Mouse (Mus musculus) midbrain, embryonic 16.5 days (tissue): ENCODE measurements around the gene Shf. TPM values are rescaled to one million over a fixed set of nuclear protein-coding genes. Genes with fewer than 3 reads are reported as not detected.

Source experiments
- ATAC-seq: fragments of 200-750 bp; cut with Nextera tagmentation; 2 replicates; pipeline ENCODE4 v1.8.0; 2017; ENCODE audit warnings: moderate TSS enrichment
- H3K27ac ChIP-seq: fragments of 300-500 bp; sonication (generic); 2 replicates; pipeline ENCODE4 v1.5.1; 2014; ENCODE audit warnings: mild to moderate bottlenecking, low read length, mixed read lengths
- H3K27me3 ChIP-seq: fragments of 300-500 bp; sonication (generic); 2 replicates; pipeline ENCODE4 v1.6.1; 2014; ENCODE audit warnings: low read depth, low read length, mixed read lengths; ENCODE audit not compliant: control insufficient read depth, insufficient read depth
- H3K36me3 ChIP-seq: fragments of 300-500 bp; sonication (generic); 2 replicates; pipeline ENCODE4 v1.6.1; 2014; ENCODE audit warnings: mild to moderate bottlenecking, low read length, moderate library complexity, mixed read lengths; ENCODE audit not compliant: control insufficient read depth, insufficient read depth
- H3K4me1 ChIP-seq: fragments of 300-500 bp; sonication (generic); 2 replicates; pipeline ENCODE4 v1.6.1; 2014; ENCODE audit warnings: mild to moderate bottlenecking, low read length, mixed read lengths; ENCODE audit not compliant: control insufficient read depth, insufficient read depth
- H3K4me2 ChIP-seq: fragments of 300-500 bp; sonication (generic); 2 replicates; pipeline ENCODE4 v1.6.1; 2014; ENCODE audit warnings: mild to moderate bottlenecking, low read length, mixed read lengths
- H3K4me3 ChIP-seq: fragments of 300-500 bp; sonication (generic); 2 replicates; pipeline ENCODE4 v1.5.1; 2014; ENCODE audit warnings: low read depth, mild to moderate bottlenecking, low read length, moderate library complexity, mixed read lengths
- H3K9ac ChIP-seq: fragments of 300-500 bp; sonication (generic); 2 replicates; pipeline ENCODE4 v1.6.1; 2014; ENCODE audit warnings: low read depth, low read length, mixed read lengths
- H3K9me3 ChIP-seq: fragments of 300-500 bp; sonication (generic); replicated peaks from 2 replicates; pipeline ENCODE4 v1.6.1; 2014; ENCODE audit warnings: mild to moderate bottlenecking, low read length, mixed read lengths; ENCODE audit not compliant: control insufficient read depth, poor library complexity, severe bottlenecking
- WGBS: fragments of 180-500 bp; shearing (Covaris S2); extraction: QIAGEN DNeasy Blood & Tissue Kit; methylation state at CpG from one replicate; pipeline ENCODE4 v1.1.7; 2014; 5-methylcytosine and 5-hydroxymethylcytosine counted together
- polyA plus RNA-seq: library from polyadenylated mRNA; unstranded; fragments of >200 nt; fragmentation: Nextera tagmentation; extraction: Ambion mirVana; gene quantifications from 2 replicates; pipeline ENCODE4 v1.2.1, GENCODE M21; 2015

Gene Shf
- polyA plus RNA-seq, 1 experiment from 2014 or later = 9.5 TPM

DNA sequence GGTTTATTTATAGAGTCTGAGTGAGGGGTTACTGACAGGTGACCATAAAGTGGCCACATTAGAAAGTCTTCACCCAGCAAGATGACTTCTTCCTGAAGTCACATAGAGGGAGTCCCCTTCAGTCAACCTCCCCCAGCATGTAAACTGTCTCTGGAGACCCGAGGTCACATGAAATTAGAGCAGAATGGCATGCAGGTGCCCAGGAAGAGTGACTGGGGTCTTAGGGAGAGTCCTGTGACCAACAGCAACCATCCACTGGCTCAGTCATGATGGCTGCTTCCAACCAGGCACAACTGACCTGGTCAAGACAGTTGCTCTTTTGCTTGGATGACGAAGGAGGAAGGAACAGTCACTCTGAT, 10.3 kb upstream of the Shf start:
- no peak for ATAC-seq
- Histone ChIP-seq H3K27ac (no peak overlapping the region), H3K9me3 (no peaks in the 10 kb centered on the region), H3K27me3 (no peaks in the 10 kb centered on the region), H3K36me3 (no peaks in the 10 kb centered on the region), H3K4me1 (peaks cover 3% of the 10 kb centered on the region; the same call in 1 of the 2 replicates), H3K4me3 (no peak overlapping the region), H3K4me2 (no peak overlapping the region), H3K9ac (no peak overlapping the region)
- 52% methylated on average over 2 of the region's 2 CpGs for WGBS

DNA sequence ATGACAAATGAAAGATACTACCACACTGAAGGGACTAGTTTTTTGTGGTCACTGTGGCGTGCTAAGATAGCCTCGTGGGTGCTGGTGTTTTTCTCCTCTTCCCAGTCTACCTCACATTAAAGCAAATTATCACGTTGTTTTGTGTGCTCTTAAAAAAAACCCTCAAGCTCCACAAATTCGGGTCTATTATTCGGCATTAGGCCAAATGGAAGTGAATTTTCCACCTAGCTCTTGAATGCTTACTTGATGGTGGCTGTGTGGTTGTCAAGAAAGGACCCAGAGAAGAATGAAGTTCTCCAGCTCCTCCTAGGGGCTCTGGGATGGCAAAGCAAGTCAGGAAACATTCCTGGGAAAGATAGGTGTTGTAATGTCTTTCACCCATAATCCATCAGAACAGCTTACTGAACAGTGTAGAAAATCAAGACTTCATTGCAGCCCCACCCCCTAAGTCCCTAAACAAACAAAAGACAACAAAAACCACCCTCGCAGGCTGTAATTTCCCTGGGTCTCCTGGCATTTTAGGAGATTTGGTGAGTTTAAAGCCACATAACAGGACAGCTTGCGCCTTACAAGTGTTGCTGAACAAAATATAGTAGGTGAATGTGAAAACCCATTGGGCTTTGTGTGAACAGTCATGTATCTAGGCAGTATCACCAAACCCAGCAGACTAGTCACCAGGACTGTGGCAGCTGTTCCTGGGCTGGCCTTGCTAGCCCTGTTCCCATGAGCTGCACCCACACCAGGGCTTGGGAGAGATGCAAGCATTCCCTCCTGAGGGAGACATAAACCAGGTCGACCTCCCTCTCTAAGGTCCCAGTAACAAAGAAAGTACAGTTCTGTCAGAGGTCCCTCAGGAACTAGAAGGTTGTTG, 9.7 kb upstream of the Shf start:
- Histone ChIP-seq H3K4me2 (peak overlapping the region; percentile 47), H3K36me3 (no peaks in the 10 kb centered on the region), H3K9me3 (no peaks in the 10 kb centered on the region), H3K4me3 (peak overlapping the region; percentile 50), H3K4me1 (peaks cover 3% of the 10 kb centered on the region; the same call in 1 of the 2 replicates), H3K27ac (peak overlapping the region; percentile 92), H3K9ac (peak overlapping the region; percentile 13; the same call in 1 of the 2 replicates), H3K27me3 (no peaks in the 10 kb centered on the region)
- 16% methylated on average over 8 of the region's 8 CpGs for WGBS
- ATAC-seq = no peak

- Histone ChIP-seq H3K9me3 (no peaks in the 10 kb centered on the region), H3K4me1 (peaks cover 3% of the 10 kb centered on the region; the same call in 1 of the 2 replicates), H3K27ac (peak overlapping the region; percentile 92), H3K4me3 (peak overlapping the region; percentile 50), H3K36me3 (no peaks in the 10 kb centered on the region), H3K27me3 (no peaks in the 10 kb centered on the region), H3K9ac (peak overlapping the region; percentile 65), H3K4me2 (peak overlapping the region; percentile 47)
- under 1% methylated on average over 26 of the region's 26 CpGs for WGBS
- ATAC-seq = peak; percentile 84
Observed at GRCm38 (mm10) chr2:122377751-122378246, 8.8 kb upstream of the Shf start.

- Histone ChIP-seq H3K9ac (peak overlapping the region; percentile 65), H3K36me3 (no peaks in the 10 kb centered on the region), H3K4me1 (peaks cover 3% of the 10 kb centered on the region; the same call in 1 of the 2 replicates), H3K4me3 (peak overlapping the region; percentile 50), H3K9me3 (no peaks in the 10 kb centered on the region), H3K27me3 (no peaks in the 10 kb centered on the region), H3K27ac (peak overlapping the region; percentile 92), H3K4me2 (peak overlapping the region; percentile 47)
- under 1% methylated on average over 28 of the region's 28 CpGs for WGBS
- peak; percentile 90 for ATAC-seq
Observed at GRCm38 (mm10) chr2:122377215-122377674, 8.3 kb upstream of the Shf start.

DNA sequence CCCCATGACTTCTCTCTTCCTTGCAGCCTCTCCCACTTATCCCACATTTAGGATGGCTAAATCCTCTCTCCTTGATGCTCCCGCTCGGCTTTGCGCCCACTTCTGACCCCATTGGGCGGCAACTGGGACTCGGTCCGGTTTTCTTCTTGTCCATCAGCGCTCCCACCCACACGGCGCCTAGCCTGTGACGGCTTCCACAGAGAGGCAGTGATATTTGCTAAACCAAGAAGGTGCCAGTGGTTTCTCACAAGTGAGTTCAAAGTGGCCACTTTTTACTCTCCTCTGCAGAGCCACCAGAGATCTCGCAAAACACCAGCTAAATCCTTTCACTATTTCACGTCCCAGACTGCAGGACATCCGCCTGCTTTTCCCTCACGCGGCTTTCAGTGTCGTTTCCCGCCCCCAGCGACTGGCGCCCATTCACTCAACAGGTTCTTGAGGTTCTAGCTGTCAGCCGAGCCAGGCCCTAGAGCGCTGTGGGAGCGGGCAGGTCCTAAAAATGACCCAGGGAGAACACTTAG, 7.1 kb upstream of the Shf start:
- ATAC-seq = 0 out of 2 replicates have a peak, but pooled peaks have one; percentile 0
- Histone ChIP-seq H3K27ac (peak overlapping the region; percentile 91), H3K4me1 (peaks cover 3% of the 10 kb centered on the region; the same call in 1 of the 2 replicates), H3K36me3 (no peaks in the 10 kb centered on the region), H3K27me3 (no peaks in the 10 kb centered on the region), H3K4me2 (peak overlapping the region; percentile 97), H3K9ac (peak overlapping the region; percentile 81), H3K4me3 (peak overlapping the region; percentile 75), H3K9me3 (no peaks in the 10 kb centered on the region)
- WGBS = 1% methylated on average over 22 of the region's 22 CpGs

GRCm38 (mm10) chr2:122375391-122375991, 6.5 kb upstream of the Shf start:
- Histone ChIP-seq H3K4me3 (peak overlapping the region; percentile 75), H3K4me1 (peaks cover 3% of the 10 kb centered on the region; the same call in 1 of the 2 replicates), H3K36me3 (no peaks in the 10 kb centered on the region), H3K4me2 (peak overlapping the region; percentile 97), H3K27ac (peak overlapping the region; percentile 91), H3K9me3 (no peaks in the 10 kb centered on the region), H3K27me3 (no peaks in the 10 kb centered on the region), H3K9ac (peak overlapping the region; percentile 81)
- peak; percentile 88 for ATAC-seq
- under 1% methylated on average over 32 of the region's 32 CpGs for WGBS

GRCm38 (mm10) chr2:122374666-122375331, 5.8 kb upstream of the Shf start:
- Histone ChIP-seq H3K4me2 (peak overlapping the region; percentile 49), H3K4me3 (peak overlapping the region; percentile 75), H3K4me1 (peaks cover 3% of the 10 kb centered on the region; the same call in 1 of the 2 replicates), H3K36me3 (no peaks in the 10 kb centered on the region), H3K9ac (peak overlapping the region; percentile 65), H3K27me3 (no peaks in the 10 kb centered on the region), H3K9me3 (no peaks in the 10 kb centered on the region), H3K27ac (peak overlapping the region; percentile 87)
- no peak for ATAC-seq
- 12% methylated on average over 23 of the region's 23 CpGs for WGBS

DNA sequence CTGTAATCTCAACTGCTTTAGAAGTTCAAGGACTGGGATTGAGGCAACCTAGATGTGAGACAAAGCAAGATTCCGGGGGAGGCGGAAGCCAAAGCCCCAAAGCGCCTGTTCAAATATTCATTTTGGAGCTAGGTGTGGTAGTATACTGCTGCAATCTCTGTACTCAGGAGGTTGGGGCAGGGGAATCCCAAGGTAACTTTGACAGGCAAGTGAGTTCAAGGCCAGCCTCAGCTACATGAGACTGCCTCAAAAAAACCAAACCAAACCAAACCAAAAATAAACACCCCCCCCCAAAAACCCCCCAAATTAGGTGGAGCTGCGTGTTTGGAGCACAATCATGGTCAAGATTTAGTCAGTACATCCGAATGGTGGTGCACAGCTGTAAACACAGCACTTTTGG, 5.0 kb upstream of the Shf start:
- H3K27ac ChIP-seq = no peak overlapping the region
- H3K4me1 ChIP-seq = peaks cover 9% of the 10 kb centered on the region; the same call in 1 of the 2 replicates
- H3K4me3 ChIP-seq = no peak overlapping the region
- H3K4me2 ChIP-seq = no peak overlapping the region
- no peaks in the 10 kb centered on the region for H3K27me3 ChIP-seq
- ATAC-seq = no peak
- H3K9ac ChIP-seq = no peak overlapping the region
- H3K9me3 ChIP-seq = no peaks in the 10 kb centered on the region
- WGBS = 80% methylated on average over 5 of the region's 5 CpGs
- H3K36me3 ChIP-seq = no peaks in the 10 kb centered on the region
